Mouse (Mus musculus) adrenal gland, adult 18-20 months (tissue): ENCODE data around the gene Nuak2. TPM values are rescaled to one million over a fixed set of nuclear protein-coding genes. Genes with fewer than 3 reads are reported as not detected.
"Not testable (repeated sequence)": the region's sequence is repeated elsewhere in the genome, so short reads cannot be mapped to it uniquely, and the experiment has no call there.

Experiments
- DNase-seq, 2 experiments: peaks; one replicate each; pipeline ENCODE4 v3.0.0; 2021 to 2022; ENCODE audit warnings: low spot score in 2 of 2
- long read RNA-seq, 2 experiments: library from polyadenylated mRNA; stranded (forward); transcript quantifications; one replicate each; pipeline ENCODE4 v2.0.0; 2021
- total RNA-seq, 2 experiments: library from RNA; stranded (reverse); gene quantifications; 1 replicate in 1 of 2; 2 replicates in 1 of 2; pipeline ENCODE4 v1.2.3; 2021

The Nuak2 gene
- total RNA-seq = 1 to 10 TPM; 4.6 to 6.9 TPM
- long read RNA-seq, experiment 1, transcript Nuak2-202 (7 exons, 3,107 nt) = major isoform, 7 of 7 reads
- long read RNA-seq, experiment 1, partial matches to known transcripts = 0 of 7 reads
- long read RNA-seq, experiment 1, other reads (novel, unspliced or antisense) = 0 of 7 reads
- long read RNA-seq, experiment 2, partial matches to known transcripts = 0 of 4 reads
- long read RNA-seq, experiment 2, other reads (novel, unspliced or antisense) = 0 of 4 reads

DNA sequence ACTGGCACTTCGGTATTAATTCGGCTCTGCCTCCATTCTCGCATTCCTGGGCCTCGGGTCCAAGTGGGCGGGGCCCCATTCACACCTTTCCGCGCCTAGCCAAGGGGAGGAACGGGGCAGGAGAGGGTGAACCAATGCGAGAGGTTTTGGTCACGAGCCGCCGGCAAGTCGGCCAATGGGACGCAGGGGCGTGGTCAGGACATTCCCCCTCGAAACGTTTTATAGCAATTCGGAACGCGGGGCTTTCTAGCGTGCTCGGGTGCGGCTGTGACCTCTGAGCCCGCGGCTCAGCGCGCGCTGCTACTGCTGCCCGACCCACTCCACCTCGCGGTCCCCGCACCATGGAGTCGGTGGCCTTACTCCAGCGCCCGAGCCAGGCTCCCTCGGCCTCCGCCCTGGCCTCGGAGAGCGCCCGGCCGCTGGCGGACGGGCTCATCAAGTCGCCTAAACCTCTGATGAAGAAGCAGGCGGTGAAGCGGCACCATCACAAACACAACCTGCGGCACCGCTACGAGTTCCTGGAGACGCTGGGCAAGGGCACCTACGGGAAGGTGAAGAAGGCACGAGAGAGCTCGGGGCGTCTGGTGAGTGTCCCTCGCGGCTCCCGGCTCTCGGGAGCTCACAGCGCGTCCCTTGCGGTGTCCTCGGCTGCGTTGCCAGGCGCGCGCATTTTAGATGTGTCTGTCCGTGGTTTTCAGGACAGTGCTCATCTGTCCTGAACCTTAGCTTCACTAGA, at the start of gene Nuak2:
Gene Nuak2 (plus strand): TSS at position 238 of the 736 bp plus-strand sequence.
- peak; percentile 82 to 84 for DNase-seq

GRCm38 (mm10) chr1:132266791-132267557, 49.0 kb upstream of the Nuak2 start:
- DNase-seq = no peak

- DNase-seq = no peak
Measured at GRCm38 (mm10) chr1:132267959-132268358, 48.0 kb upstream of the Nuak2 start.

GRCm38 (mm10) chr1:132268418-132269060, 47.4 kb upstream of the Nuak2 start:
- DNase-seq = no peak

DNA sequence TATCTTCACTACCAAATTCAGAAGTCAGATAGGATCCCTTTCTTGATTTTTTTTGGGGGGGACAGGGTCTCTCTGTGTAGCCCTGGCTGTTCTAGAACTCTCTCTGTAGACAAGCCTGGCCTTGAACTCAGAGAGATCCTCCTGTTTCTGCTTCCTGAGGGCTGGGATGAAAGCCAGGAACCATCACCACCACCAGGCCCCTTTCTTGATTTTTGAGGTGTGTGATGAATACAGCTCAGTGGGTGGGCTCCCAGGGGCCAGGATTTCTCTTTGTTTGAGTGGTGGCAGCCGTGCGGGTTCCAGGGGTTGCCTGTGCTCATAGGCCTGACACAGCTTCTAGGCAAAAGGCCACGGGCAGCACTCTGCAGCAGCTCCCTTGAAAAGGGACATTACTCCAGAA, 44.7 kb upstream of the Nuak2 start:
- no peak for DNase-seq

DNA sequence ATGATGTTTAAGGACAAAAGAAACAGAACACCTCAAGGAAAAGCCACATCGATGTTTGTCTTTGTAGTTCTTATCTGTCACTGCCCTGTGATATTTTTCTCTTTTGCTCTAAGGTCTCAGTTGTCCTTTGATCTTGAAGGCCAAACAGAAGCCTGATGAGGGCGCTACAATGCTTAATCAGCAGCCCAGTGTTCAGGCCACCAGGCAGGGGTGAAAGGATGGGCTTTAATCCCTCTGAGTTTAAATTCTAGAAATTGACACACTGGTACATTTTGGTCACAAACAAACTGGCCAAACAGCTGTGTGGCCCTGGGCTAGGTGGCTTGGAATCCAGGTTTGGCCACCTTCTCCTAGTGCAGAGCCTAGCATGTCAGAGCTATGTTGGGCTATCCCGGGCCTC, 39.2 kb upstream of the Nuak2 start:
- no peak for DNase-seq

GRCm38 (mm10) chr1:132277124-132277523, 38.8 kb upstream of the Nuak2 start:
- DNase-seq = peak in 1 of 2 experiments; percentile 47

DNA sequence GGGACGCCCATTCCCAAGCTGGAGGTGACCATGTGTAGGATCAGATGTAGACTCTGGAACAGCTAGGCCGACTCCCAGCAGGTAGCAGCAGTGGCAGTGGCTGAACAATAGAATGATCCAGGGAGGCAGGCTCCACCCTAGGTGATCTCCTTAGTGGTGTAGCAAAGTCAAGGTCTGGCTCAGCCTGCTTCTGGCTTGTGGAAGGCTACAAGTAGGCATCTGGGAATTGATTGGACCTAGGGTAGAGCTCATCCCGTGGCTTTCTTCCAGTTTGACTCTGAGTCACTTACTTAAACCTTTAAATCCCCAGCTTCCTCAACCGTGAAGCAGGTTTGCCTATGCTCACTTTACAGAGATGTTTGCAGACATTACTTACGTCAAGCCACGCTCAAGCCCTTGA, 35.3 kb upstream of the Nuak2 start:
- not testable (repeated sequence) for DNase-seq

GRCm38 (mm10) chr1:132281523-132282176, 34.3 kb upstream of the Nuak2 start:
- DNase-seq = no peak

GRCm38 (mm10) chr1:132282177-132282536, 33.8 kb upstream of the Nuak2 start:
- no peak for DNase-seq

DNA sequence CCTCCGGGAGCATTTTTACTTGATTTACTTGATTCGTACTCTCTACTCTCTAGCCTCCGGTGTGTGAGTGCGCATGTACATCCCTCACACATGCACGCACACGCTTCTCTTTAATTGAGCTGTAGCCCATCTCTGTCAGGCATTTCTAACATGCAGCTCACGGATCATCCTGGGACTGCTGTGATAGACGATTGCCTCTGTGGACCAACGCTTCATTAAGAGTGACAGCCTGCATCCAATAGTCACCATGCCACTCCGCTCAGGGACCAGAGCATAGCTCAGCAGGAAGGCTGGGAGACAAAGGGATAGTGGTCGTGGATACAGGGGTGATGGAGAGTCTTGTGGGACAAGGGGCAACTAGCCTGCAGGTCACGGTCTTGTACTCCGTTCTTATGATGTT, 32.9 kb upstream of the Nuak2 start:
- DNase-seq = no peak

GRCm38 (mm10) chr1:132286735-132287134, 29.2 kb upstream of the Nuak2 start:
- no peak for DNase-seq

GRCm38 (mm10) chr1:132287445-132287844, 28.5 kb upstream of the Nuak2 start:
- DNase-seq = no peak

DNA sequence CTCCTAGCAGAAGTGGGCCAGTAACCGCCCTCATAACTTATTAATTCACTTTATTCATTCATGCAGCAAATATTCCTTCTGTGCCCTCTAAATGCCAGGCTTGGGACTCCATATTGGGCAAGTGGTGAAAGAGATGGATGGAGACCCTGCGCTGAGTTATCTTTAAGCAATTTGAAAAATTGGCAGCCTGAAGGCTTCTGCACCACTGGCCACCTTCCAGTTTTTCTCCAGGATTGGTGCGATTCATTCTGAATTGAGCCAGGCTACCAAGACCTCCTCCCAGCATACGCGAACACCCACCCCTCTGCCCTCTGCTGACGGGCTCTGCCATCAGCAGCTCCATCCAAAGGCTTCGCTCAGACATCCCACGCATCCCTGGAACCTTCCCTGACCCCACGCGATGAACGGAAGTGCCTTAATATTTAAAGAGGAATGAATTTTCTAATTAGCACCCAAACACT, 27.9 kb upstream of the Nuak2 start:
- no peak for DNase-seq

- DNase-seq = no peak
Measured at GRCm38 (mm10) chr1:132289965-132290364, 26.0 kb upstream of the Nuak2 start.

- DNase-seq = no peak
Measured at GRCm38 (mm10) chr1:132290921-132291675, 24.8 kb upstream of the Nuak2 start.

DNA sequence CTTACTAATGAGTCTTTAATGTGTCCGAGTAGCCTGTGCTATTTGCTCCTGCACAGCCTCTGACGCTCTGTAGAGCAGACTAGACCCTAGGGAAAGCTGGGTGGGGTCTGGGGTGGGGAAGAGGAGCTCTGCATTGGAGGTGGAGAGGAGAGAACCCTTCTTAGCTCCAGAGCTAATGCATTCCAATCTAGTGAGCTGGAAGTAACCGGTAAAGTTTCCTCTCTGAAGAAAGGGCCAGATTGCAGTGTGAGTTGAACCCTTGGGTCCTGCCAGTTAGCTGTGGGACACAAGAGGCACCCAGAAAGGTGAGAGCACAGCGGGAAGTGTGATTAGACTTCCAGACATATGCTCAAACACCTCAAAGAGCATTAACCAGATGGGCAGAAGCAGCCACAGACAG, 24.2 kb upstream of the Nuak2 start:
- no peak for DNase-seq

- no peak for DNase-seq
Measured at GRCm38 (mm10) chr1:132292318-132293129, 23.4 kb upstream of the Nuak2 start.

- DNase-seq = no peak
Measured at GRCm38 (mm10) chr1:132295506-132295905, 20.4 kb upstream of the Nuak2 start.
